Mouse (Mus musculus) lung, postnatal 25 days (tissue): ENCODE measurements at regions not wholly inside any gene's neighbourhood (a gene's known extent, or its start where the extent isn't known, plus 50 kb on each side); places are given as distances from the start of the nearest gene placed in this dataset.

Experiments used
- DNase-seq: peaks from one replicate; pipeline ENCODE4 v3.0.0; 2022; ENCODE audit warnings: low spot score

DNA sequence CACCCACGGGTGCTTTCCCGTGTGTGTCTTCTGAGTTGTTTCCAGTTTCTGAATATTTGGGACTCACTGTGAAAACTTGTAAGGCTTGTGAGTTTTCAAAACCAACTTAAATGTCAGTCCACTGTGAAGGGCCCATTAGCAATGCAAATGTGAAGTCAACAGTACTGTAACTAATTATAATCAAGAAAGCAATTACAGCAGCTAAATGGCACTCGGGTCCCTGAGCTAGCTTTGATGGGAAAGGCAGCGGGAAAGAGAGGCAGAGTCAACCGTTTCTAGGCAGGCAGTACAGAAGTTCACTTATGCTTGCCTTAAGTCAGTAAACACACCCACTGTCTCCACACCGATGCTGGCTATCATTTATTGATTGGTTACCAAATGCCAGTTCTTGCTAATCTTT is 221.9 kb downstream of the Klf5 start:
- no peak for DNase-seq

DNA sequence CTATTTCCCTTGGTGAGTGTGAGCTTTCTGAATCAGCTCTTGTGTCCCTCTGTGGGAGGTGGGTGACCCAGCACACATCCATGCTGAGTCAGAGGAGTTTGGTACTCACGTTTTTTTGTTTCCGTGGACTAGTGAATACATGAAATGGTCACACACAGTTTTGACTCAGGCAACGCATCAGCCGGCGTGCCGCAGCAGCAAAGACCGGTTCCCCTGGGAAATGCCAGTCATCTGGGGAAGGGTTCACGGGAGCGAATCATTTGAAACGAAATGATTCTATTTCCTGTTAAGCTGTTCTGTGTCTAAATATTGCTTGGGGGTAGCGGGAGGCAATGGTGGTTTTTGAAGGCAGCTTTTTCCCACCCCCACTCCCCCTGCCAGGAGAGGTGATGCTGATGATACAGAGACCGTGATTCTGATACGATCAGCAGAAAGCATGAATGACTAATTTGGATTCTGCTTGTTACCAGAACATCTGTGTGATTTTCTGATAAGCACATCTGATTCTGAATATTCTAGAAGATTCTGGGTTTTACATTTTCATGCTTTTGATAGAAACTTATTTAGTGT is 223.5 kb downstream of the Klf5 start:
- DNase-seq = no peak

DNA sequence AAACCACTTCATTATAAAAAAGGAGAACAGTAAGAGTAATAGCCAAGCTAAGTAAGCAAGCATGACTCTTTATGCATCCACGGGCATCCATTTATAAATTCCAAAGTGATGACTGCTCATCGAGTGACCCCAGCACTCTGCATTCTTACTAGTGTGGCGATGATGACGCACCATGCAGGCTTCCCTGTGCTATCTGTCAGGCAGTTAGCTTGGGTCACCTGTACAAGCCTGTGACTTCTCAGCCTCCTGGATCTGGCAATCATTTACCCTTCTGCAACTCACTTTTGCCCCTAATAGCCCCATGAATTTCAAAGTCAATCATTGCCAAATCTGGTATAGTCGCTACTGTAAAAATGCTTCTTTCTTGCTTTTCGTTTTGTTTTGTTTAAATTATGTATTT is 237.3 kb downstream of the Klf5 start:
- no peak for DNase-seq

DNA sequence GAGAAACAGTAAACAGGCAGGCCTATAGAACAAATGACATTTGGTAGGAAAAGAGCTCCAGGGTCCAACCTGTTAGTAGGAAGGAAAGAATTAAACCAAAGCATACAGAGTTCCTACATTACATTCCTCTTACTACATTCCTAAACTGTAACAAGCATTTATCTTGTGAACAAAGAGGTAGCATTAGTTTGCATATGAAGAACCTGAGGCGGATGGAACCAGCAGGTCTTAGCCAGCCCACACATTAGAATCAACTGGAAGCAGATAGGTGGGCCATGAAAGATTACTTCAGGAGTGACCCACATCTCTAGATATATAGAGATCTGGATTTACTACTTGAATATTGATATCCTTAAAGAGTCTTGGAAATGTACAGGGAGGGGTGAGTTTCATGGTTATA is 238.8 kb downstream of the Klf5 start:
- no peak for DNase-seq

DNA sequence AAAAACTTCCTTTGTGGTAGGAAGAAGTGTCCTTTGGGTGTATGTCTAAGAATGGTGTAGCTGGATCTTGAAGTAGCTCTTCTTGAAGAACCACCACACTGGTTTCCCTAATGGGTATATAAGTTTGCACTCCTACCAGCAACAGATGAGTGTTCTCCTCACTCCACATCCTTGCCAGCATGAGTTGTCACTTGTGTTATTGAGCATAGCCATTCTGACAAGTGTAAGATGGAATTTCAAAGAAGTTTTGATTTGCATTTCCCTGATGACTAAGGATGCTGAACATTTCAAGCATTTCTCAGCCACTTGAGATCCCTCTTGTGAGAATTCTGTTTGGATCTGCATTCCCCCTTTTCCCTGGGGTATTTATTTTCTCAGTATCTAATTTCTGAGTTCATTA is 243.2 kb downstream of the Klf5 start:
- DNase-seq = peak; percentile 26

DNA sequence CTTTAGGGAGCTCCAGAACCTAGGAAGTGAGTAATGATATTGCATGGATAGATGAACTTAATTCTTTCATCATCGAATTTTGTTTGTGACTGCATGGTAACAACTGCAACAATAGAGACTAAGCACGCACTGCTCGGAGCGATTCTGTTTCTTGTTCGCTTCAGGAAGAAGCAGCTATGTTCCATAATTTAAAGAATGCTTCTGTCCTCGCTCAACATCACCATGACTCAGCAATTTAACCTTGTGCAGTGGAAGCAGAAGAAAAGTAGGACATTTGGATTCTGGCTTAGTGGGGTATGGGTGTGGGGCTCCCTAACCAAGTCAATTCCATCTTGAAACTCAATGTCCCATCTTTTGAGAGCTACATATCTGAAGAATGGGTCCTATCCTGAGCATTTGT is 249.4 kb downstream of the Klf5 start:
- DNase-seq = no peak

DNA sequence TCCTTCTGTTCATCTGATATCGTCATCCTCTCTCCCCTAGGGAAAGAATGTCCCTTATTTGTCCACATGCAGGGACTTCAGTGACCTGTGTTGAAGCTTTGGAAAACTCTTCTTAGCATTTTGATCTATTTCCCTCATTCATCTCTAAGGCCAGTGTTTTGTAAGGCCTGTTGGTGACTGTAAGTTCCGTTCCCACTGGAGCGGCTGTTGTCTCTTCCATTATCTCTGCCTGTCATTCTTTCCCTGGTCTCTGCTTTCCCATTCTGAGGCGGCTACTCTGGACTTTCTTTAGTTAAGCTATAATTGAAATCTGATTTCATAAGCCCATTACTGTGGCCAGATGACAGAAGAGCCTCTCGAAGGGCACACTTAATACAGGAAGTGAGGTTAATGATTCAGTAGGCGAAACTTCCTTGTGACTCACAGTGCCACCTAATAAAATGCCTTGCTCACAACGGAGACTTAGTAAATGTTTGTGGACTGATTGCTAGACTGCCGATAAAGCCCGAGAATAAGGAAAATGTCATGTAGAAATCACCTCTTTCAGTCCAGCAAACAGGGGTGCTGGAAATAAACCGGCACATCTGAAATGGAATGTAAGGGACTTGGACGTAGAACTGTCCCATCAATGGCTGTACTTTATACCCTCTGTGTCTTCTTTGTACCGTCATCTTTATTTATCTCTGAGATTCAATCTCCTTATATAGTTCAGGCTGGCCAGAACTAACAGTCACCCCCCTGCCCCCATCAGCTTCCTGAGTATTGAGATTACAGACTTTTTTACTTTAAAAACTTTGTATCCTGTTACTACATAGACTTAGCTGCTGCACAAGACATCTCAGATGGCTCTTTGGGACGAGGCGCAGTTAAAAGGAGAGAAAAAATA is 250.1 kb downstream of the Klf5 start:
- DNase-seq = peak; percentile 68

DNA sequence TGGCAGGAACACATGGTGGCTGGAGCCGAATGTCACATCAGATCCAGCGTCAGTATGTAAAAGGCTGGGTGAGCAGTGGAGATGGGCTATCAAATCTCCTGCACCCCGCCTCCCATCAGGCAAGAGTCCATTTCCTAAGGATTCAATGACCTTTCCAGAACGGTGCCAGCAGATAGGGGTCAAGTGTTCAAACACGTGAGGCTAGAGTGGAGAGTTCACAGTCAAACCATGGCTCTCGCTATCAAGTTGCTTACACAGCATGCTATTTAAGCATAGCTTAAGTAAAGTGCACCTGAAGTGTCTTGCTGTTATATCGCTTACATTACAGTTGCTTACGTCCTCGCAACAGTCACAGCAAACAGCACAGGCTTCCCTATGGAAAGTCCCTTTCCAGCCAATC is 265.5 kb downstream of the Klf5 start:
- DNase-seq = peak; percentile 48

DNA sequence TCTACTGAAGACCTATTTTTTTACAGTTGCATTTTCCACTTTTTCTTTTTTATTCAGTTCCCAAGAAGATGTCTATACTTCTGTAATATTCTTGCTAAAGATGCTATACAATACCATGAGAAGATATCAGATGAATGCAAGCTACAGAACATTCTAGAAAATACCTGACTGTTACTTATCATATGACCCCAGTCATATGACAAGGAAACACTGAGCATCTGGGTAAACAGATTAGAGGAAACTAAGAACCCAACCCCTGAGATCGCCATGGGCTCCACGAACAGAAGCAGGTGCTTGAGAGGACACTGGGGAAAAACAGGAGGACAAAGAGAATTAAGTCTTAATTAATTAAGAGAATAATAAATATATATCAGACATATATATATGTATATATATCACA is 275.7 kb downstream of the Klf5 start:
- no peak for DNase-seq

DNA sequence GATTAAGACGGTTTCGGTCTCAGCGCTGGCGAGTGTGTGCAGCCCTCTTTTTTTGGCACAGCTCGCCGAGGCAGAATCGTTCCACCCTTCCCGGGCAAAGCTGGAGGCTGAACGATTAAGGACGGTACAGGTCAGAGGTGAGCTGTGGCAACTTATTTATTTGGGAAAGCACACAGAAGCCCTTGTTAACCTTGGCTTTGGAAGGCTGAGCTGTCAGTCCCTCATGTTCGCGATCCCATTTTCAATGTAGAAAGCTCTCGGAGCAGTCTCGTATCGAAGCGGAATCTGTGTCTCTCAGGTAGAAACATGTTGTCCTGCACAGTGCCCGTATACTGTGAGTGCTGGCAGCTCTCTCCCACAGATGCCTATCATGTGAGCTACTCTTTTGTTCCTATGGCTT is 280.2 kb downstream of the Klf5 start:
- peak; percentile 52 for DNase-seq

DNA sequence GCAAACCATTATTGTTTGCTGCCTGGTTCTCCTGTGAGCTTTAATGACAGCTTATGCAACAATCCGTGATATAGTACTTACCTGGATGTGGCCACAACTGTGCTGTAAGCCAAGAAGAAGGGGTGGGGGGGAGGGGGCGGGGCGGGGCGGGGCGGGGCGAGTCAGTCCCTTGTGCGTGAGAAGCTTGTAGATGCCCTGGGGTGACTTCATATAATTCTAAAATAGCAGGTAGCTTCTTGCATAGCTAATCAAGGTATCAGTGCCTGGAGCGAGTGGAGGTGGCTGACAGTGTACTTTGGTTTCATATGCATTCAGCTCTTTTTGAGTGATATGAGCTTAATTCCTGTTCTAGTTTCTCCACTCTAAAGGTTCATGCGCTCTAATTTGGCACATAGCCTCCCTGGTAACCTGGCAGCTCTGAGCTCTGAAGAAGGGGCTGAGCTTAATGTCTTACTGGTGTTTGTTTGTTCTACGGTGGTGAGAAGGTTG is 280.8 kb downstream of the Klf5 start:
- peak; percentile 42 for DNase-seq

DNA sequence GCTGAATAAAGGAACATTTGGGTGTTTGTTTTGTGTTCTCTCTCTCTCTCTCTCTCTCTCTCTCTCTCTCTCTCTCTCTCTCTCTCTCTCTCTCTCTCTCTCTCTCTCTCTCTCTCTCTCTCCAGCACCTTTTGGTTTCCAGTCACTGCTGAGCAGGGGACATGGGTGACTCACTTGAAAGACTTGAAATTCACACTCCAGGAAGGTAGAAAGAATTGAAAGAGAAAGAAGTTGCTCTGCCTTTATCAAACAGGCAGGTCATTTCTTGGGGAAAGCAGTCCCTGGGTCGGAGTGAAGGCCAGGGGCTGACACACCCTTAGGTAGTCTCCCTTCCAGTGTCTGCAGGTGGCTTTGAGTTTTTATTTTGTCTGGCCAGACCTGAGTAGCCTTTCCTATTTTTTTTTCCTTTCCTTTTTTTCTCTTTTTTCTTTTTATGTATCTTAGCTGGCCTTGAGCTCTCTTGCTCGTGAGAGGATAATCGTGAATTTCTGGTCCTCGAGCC is 281.3 kb downstream of the Klf5 start:
- DNase-seq = no peak

DNA sequence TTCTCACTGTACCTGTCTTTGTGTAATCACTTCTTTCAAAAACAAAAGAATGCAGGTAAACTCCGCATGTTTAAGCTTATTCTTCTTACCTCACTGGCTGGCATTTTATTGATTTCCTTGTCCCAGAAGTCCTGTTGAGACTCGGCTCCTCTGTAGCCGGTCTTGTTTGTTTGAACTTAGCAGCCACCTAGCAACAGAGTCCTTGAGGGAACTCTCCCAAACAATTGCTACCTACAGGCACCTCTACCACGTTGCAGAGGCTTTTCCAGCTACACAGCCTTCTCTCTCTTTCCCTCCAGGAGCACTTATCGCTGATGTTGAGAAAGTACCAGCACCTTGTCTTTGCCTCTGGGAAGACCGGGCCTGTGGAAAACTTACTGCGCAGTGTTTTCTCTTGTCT is 285.7 kb downstream of the Klf5 start:
- peak; percentile 81 for DNase-seq

DNA sequence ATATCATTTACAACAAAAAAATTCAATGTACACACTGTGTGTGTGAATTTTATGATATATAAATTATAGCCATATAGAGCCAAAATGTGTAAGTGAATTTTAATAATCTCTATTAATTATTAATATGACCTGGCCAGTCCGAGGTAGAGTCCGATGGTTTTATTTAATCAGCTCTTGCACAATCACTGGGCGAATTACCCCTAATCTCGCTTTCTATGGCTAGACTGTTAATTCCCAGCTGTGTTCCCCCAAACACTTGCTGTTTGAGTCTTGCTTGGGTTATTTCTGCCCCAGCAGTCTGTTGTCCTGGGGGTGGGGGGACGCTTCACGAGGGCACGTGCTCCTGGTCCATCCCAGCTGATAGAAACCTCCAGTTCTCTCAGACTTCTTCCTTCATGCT is 287.5 kb downstream of the Klf5 start:
- DNase-seq = no peak

DNA sequence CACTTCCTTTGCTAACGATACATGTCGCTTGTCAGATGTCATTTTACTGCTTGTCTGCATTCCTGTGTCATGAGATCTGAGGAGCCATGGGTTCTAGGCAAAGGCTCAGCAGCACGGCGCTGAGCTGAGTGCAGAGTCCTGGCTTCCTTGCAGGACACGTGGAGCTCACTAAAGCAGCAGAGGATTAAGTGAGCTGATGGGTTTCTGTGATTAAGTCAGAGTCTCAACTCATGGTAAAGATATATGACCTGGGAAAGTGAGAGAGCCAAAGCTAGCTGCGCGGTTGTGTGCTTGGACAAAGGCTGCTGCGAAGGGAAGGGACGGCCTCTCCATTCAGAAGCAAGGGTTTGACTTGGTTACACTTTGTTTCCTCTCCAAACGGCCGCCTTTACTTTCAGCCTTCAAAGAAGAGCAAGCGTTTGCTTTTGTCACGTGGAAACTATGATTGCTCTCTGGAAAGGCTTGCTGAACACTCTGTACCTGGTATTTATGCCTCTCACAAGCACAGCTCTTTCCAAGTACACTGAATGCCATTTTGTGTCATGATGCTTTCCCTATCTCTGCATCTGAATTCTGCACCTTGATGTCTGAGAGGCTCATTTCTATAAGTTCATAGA is 292.5 kb downstream of the Klf5 start:
- DNase-seq = peak; percentile 68

DNA sequence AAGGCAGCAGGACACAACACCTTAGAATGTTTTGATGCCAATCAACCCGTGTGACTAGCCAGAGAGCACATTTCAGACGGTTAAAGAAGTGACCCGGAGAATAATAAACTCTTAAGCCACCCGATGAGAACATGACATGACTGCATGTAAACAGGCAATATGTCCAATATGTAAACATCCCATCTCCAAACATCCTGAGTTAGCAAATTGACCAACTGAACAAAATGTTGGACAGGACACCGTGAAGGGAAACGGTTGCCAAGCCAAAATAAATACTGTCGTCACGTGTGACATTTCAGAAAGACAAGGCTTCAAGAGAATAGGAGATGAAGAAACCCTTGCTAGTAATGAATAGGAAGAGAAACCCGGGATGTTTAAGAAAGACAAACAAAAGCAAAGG is 294.4 kb downstream of the Klf5 start:
- peak; percentile 43 for DNase-seq

DNA sequence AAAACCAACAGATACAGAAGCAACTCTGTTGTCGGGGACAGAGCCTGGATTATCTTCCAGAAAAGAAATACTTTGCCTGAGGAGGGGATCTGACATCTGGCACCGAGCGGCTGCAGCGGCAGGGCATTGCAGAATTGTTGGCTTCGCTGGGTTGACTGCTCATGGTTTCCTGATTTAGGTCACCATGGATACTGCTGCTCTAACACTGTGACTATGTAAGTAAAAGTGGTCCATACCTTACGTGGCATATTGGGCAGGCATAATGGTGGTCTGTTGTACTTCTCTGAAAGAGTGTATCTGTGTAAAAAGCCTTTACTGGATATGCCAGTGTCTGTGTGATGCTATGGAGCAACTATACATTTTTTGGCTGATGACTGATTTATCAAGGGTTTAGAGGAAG is 295.4 kb downstream of the Klf5 start:
- no peak for DNase-seq

DNA sequence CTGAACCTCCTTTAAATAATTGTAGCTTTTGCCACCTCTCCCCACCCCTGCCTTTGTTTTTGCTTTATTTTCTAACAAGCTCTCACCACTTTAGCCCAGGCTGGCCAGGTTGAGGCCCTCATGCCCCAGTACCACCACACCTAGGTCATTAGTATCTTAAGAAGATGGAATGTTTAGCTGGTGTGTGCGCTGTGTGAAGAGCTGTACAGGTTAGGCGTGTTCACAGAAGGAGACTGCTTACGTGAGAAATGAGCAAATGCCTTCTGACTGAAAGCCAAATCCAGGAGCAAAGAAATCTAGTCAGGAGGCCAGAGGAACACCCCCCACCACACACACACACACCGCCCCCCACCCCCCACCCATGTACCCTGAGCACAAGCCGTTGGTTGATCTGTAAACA is 303.4 kb downstream of the Klf5 start:
- no peak for DNase-seq

DNA sequence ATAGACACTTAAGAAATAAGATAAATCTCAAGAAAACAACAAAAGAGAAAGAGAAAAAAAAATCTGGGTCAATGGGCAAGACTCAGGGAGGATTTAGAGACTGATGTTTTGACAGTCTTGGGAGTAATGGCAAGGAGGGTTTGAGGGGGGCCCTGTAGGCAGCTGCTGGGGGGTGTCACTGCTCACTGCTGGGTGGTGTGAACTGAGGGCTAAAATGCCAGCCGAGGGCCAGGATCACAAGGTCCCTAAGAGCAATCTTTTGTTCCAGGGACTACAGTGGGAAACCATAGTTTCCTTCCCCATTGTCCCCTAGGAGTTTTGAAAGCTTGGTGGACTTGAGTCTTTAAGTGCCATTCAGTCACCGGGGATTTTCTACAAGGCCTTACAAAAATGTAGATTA is 304.8 kb downstream of the Klf5 start:
- no peak for DNase-seq

DNA sequence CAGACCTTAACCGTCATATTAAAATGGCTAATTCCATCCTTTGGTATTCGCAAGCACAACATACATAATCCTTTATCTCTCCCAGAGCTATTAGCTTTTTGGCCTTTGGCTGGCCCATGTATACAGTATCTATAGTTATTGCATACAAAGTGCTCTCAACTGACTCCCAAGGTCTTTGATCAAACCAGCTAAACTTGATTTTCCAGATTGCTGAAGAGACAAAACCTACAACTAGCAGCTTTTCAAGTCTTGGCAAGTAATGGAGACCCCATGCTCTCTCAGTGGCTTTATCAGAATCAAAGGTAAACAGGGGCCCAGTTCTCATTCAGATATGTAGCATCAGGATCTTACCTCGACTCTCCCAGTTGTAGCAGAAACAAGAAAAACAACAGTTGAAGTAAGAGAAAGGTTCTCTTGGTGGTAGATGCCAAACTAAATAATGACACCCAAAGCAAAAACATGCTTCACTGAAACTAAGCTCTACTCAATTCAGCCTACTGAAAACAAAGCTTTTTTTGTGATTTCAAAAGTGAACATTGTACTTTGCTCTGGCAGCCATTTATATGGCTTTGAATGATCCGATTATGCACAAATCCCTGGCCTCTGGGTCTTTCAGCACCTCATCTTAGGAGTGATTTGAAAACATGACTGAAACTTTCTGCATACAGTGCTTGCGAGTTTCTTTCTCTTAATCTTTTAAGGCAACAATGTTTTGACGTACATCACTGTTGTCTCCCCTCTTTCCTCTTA is 307.0 kb downstream of the Klf5 start:
- DNase-seq = peak; percentile 32

DNA sequence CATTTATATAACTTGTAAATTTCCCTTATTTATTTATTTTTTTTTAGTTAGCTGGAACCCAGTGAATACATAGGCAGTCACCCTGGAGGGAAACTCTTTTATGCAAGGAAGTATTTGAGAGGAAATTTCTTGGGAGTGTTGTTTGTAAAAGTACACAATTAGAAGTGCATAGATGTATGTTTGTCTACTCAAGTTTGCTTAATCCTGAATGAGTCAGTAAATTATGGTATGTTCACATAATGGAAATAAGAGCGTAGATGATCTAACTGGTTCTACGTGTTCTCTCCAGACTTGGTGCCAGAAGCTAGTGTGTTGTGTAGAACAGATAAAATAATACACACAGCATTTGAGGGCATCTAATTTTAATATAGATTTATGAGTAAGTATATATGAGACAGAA is 310.5 kb downstream of the Klf5 start:
- no peak for DNase-seq

DNA sequence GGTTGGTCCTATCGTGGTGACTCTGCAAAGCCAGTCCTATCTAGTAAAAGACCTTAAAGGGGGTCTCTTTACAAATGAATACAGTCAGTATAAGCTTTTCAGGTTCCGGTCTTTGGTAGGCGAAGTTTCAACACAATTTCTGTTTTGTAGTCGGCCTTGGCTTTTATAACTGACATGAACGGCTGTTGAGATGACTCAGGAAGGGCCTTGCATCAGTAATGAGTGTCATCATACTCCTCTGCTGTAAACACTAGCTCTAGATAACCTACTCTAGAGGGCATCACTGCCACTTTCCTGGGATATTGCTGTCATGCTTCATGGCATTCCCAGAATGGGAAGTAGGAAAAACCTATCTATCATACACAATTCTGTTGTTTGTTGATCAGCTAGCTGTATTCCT is 312.9 kb downstream of the Klf5 start:
- no peak for DNase-seq
